ENCODE assay signal across 26 mouse cellular contexts in the genomic region with DNA sequence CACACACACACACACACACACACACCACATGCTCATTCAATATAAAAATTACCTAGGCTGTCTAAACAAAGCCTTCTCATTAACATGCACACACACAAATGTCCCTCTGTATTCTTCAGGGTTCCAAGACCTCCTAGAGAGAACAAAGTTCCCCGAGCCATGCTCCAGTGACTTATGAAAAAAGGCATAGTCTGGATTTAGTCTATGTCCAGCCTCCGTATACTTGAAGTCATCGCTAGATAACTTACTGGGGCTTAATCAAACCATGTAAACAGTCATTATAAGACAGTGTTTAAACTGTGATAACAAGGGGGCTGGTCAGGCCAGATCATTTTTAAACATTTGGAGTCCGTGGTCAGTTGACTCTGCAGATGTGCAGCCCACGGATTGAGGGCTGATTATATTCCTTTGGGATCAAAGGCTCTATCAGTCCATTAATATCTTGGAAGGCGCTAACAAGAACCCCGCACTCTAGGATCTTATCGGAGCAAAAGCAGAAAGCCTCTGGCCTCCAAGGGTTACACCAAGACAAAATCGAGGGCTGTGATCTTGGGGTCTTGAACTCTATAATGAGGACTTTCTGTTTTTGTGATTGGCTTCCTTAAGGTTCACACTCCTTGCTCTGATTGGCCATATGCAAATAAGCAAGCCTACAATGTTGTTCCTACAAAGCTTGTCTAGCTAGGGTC. TPM values are rescaled to one million over a fixed set of nuclear protein-coding genes. Genes with fewer than 3 reads are reported as not detected.
DNase-seq lines count a peak whose midpoint lies in the region; ATAC-seq and TF ChIP-seq lines count a peak whose summit lies in the region.
"Had no signal": no experiment of that assay in that cellular context is flagged by ENCODE, and none has a peak within 500 bp of the region (broad histone marks: within the 10 kb centered on the region; RNA-seq: fewer than 3 reads in every experiment).

No protein-coding gene starts in this region.

- intact Hi-C loops in gastrocnemius, postnatal 14 days (cut with DNase I; ENCODE audit: low total_unique reads) = no loop called here

- WGBS in kidney, embryonic 14.5 days = 46% methylated on average over 9 of the region's 9 CpGs
- 38% methylated on average over 9 of the region's 9 CpGs for WGBS in kidney, postnatal 0 days
- 19% methylated on average over 9 of the region's 9 CpGs for WGBS in lung, embryonic 16.5 days
- WGBS in lung, adult 2 months = 44% methylated on average over 9 of the region's 9 CpGs
- WGBS in stomach, postnatal 0 days = 28% methylated on average over 9 of the region's 9 CpGs

- no peaks in the 10 kb centered on the region for H3K4me1 ChIP-seq in kidney, embryonic 14.5 days (ENCODE audit: control insufficient read depth, insufficient read depth, low read length)
- H3K4me1 ChIP-seq in kidney, postnatal 0 days (replicated peaks; ENCODE audit: insufficient read depth, low read length) = no peaks in the 10 kb centered on the region
- H3K4me1 ChIP-seq in lung, embryonic 16.5 days (replicated peaks; ENCODE audit: control insufficient read depth, insufficient read depth, low read length) = 0 out of 2 replicates have a peak, but pooled peaks cover 7% of the 10 kb centered on the region
- no peaks in the 10 kb centered on the region for H3K4me1 ChIP-seq in lung, adult 2 months (ENCODE audit: control insufficient read depth, insufficient read depth, low read length)
- no peaks in the 10 kb centered on the region for H3K4me1 ChIP-seq in stomach, postnatal 0 days (replicated peaks; ENCODE audit: control insufficient read depth, insufficient read depth)
- H3K4me1 ChIP-seq: embryonic facial prominence, embryonic 13.5 days; forebrain, embryonic 15.5 days had no signal

- no peak overlapping the region for H3K4me2 ChIP-seq in kidney, embryonic 14.5 days (replicated peaks; ENCODE audit: low read depth, low read length)
- no peak overlapping the region for H3K4me2 ChIP-seq in kidney, postnatal 0 days (ENCODE audit: low read length)
- no peak overlapping the region for H3K4me2 ChIP-seq in lung, embryonic 16.5 days (ENCODE audit: low read depth, low read length)
- no peak overlapping the region for H3K4me2 ChIP-seq in stomach, postnatal 0 days (replicated peaks; ENCODE audit: low read depth)
- H3K4me2 ChIP-seq: embryonic facial prominence, embryonic 13.5 days; forebrain, embryonic 12.5 days; forebrain, embryonic 15.5 days; heart, embryonic 11.5 days; hindbrain, embryonic 12.5 days had no signal

- no peaks in the 10 kb centered on the region for H3K27me3 ChIP-seq in kidney, embryonic 14.5 days (ENCODE audit: control insufficient read depth, insufficient read depth, low read length)
- H3K27me3 ChIP-seq in kidney, postnatal 0 days (ENCODE audit: insufficient read depth, low read length) = no peaks in the 10 kb centered on the region
- H3K27me3 ChIP-seq in lung, embryonic 16.5 days (ENCODE audit: control insufficient read depth, insufficient read depth, low read depth, low read length) = no peaks in the 10 kb centered on the region
- no peaks in the 10 kb centered on the region for H3K27me3 ChIP-seq in stomach, postnatal 0 days (ENCODE audit: control insufficient read depth, insufficient read depth, low read length)
- H3K27me3 ChIP-seq: embryonic facial prominence, embryonic 13.5 days; forebrain, embryonic 12.5 days; forebrain, embryonic 15.5 days; hindbrain, embryonic 12.5 days had no signal

- H3K27ac ChIP-seq in kidney, embryonic 14.5 days (ENCODE audit: low read depth, low read length) = no peak overlapping the region
- no peak overlapping the region for H3K27ac ChIP-seq in kidney, postnatal 0 days
- H3K27ac ChIP-seq in lung, embryonic 16.5 days (ENCODE audit: low read length) = no peak overlapping the region
- H3K27ac ChIP-seq in stomach, postnatal 0 days (replicated peaks) = 0 out of 2 replicates have a peak overlapping the region, but pooled peaks have one; percentile 45
- H3K27ac ChIP-seq: embryonic facial prominence, embryonic 10.5 days; embryonic facial prominence, embryonic 13.5 days; forebrain, embryonic 12.5 days; forebrain, embryonic 15.5 days; heart, adult 2 months; hindbrain, embryonic 12.5 days had no signal

- H3K9ac ChIP-seq in kidney, embryonic 14.5 days (ENCODE audit: low read depth, low read length) = no peak overlapping the region
- no peak overlapping the region for H3K9ac ChIP-seq in kidney, postnatal 0 days (ENCODE audit: low read depth, low read length)
- no peak overlapping the region for H3K9ac ChIP-seq in lung, embryonic 16.5 days (ENCODE audit: low read length)
- H3K9ac ChIP-seq in stomach, postnatal 0 days (ENCODE audit: low read length) = no peak overlapping the region
- H3K9ac ChIP-seq: embryonic facial prominence, embryonic 13.5 days; forebrain, embryonic 12.5 days; forebrain, embryonic 15.5 days; hindbrain, embryonic 12.5 days had no signal

- TF ChIP-seq EP300 in stomach, postnatal 0 days (optimal IDR thresholded peaks at IDR 0.05) = no peak

- H3K36me3 ChIP-seq in kidney, embryonic 14.5 days (ENCODE audit: control insufficient read depth, insufficient read depth, low read length) = no peaks in the 10 kb centered on the region
- no peaks in the 10 kb centered on the region for H3K36me3 ChIP-seq in kidney, postnatal 0 days (ENCODE audit: insufficient read depth, low read length)
- H3K36me3 ChIP-seq in lung, embryonic 16.5 days (ENCODE audit: control insufficient read depth, insufficient read depth, low read length) = no peaks in the 10 kb centered on the region
- H3K36me3 ChIP-seq in stomach, postnatal 0 days (ENCODE audit: control insufficient read depth, insufficient read depth, low read length) = no peaks in the 10 kb centered on the region
- H3K36me3 ChIP-seq: embryonic facial prominence, embryonic 10.5 days; embryonic facial prominence, embryonic 13.5 days; forebrain, embryonic 12.5 days; forebrain, embryonic 15.5 days; hindbrain, embryonic 12.5 days had no signal

- ATAC-seq in kidney, embryonic 14.5 days (ENCODE audit: low FRiP score, low TSS enrichment) = peak; percentile 49; the same call in 1 of the 2 replicates
- ATAC-seq in kidney, postnatal 0 days (replicated peaks; ENCODE audit: low FRiP score, low read depth) = peak; percentile 68
- peak; percentile 26; the same call in 1 of the 2 replicates for ATAC-seq in lung, embryonic 16.5 days (ENCODE audit: low read depth)
- 0 out of 2 replicates have a peak, but pooled peaks have one; percentile 11 for ATAC-seq in stomach, postnatal 0 days (ENCODE audit: low FRiP score, low TSS enrichment)
- ATAC-seq: activated CD4-positive, CD25-positive, alpha-beta regulatory T cell, adult 4 months; CD4-positive, CD25-positive, alpha-beta regulatory T cell, adult 4 months; forebrain, embryonic 15.5 days had no signal

- no peak overlapping the region for H3K4me3 ChIP-seq in kidney, embryonic 14.5 days (ENCODE audit: low read length)
- no peak overlapping the region for H3K4me3 ChIP-seq in kidney, postnatal 0 days (replicated peaks; ENCODE audit: low read depth, low read length)
- no peak overlapping the region for H3K4me3 ChIP-seq in lung, embryonic 16.5 days (ENCODE audit: low read length)
- H3K4me3 ChIP-seq in lung, adult 2 months (replicated peaks; ENCODE audit: extremely low read depth, low read depth, low read length) = no peak overlapping the region
- H3K4me3 ChIP-seq in stomach, postnatal 0 days (ENCODE audit: low read depth, low read length) = no peak overlapping the region
- H3K4me3 ChIP-seq: embryonic facial prominence, embryonic 10.5 days; embryonic facial prominence, embryonic 13.5 days; erythroblast, embryonic 14.5 days; forebrain, embryonic 12.5 days; forebrain, embryonic 15.5 days; heart, adult 2 months; hindbrain, embryonic 12.5 days had no signal

- no peak for DNase-seq in kidney, adult 11 months
- no peak for DNase-seq in kidney, postnatal 0 days (ENCODE audit: low spot score)
- DNase-seq in kidney, postnatal 36 days = no peak
- no peak for DNase-seq in lung, adult 2 months
- DNase-seq in stomach, postnatal 0 days (ENCODE audit: low spot score) = no peak
- no peak for DNase-seq in gastrocnemius, postnatal 14 days
- DNase-seq: adrenal gland, adult 8-10 months; adrenal gland, postnatal 25 days; cerebellum, adult 11-12 months; cerebellum, adult 8-10 months; cerebellum, postnatal 10 days; cerebellum, postnatal 36 days; embryo, embryonic 11 days; gastrocnemius, postnatal 36 days; heart, adult 2 months had no signal

- no peak for TF ChIP-seq POLR2A in lung, adult 2 months (IDR thresholded peaks at IDR 0.05; ENCODE audit: borderline replicate concordance, extremely low read depth, low read depth, low read length)

- TF ChIP-seq CTCF in kidney, postnatal 0 days (IDR thresholded peaks at IDR 0.05; ENCODE audit: low read depth) = no peak
- no peak for TF ChIP-seq CTCF in lung, adult 2 months (IDR thresholded peaks at IDR 0.05; ENCODE audit: insufficient read depth, low read length)
- no peak for TF ChIP-seq CTCF in stomach, postnatal 0 days (IDR thresholded peaks at IDR 0.05; ENCODE audit: low read depth)

- no peaks in the 10 kb centered on the region for H3K9me3 ChIP-seq in kidney, embryonic 14.5 days (ENCODE audit: control insufficient read depth, low read length)
- no peaks in the 10 kb centered on the region for H3K9me3 ChIP-seq in kidney, postnatal 0 days (replicated peaks; ENCODE audit: low read length)
- H3K9me3 ChIP-seq in lung, embryonic 16.5 days (ENCODE audit: control insufficient read depth, low read length) = no peaks in the 10 kb centered on the region
- H3K9me3 ChIP-seq in stomach, postnatal 0 days (ENCODE audit: control insufficient read depth, low read length) = no peaks in the 10 kb centered on the region
- H3K9me3 ChIP-seq: embryonic facial prominence, embryonic 10.5 days; embryonic facial prominence, embryonic 13.5 days; forebrain, embryonic 12.5 days; forebrain, embryonic 15.5 days; hindbrain, embryonic 12.5 days had no signal

RNA-seq across cellular contexts. Expression of a gene that starts 16.4 kb away (rescaled TPM):
- polyA plus RNA-seq in kidney, embryonic 14.5 days (2014; fragmentation: Nextera tagmentation; extraction: Ambion mirVana) = 3.0 and 4.1 TPM in 2 replicates
- polyA plus RNA-seq in kidney, postnatal 0 days (2015; fragmentation: Nextera tagmentation; extraction: Ambion mirVana) = 2.3 and 2.4 TPM in 2 replicates
- 2.2 and 2.6 TPM in 2 replicates for polyA plus RNA-seq in lung, embryonic 16.5 days (2015; fragmentation: Nextera tagmentation; extraction: Ambion mirVana)
- 19.2 and 24.3 TPM in 2 replicates for polyA plus RNA-seq in lung, adult 2 months (2012; rRNA removed)
- 0.35 and 0.40 TPM in 2 replicates for polyA plus RNA-seq in stomach, postnatal 0 days (2015; fragmentation: Nextera tagmentation; extraction: Ambion mirVana)
- 10 to 100 TPM; 12.1 to 15.0 TPM for total RNA-seq in gastrocnemius, postnatal 14 days (2021)
- polyA plus RNA-seq: activated CD4-positive, CD25-positive, alpha-beta regulatory T cell, adult 4 months; CD4-positive, CD25-positive, alpha-beta regulatory T cell, adult 4 months had no signal

Comparison
In these comparisons a context has a peak if more than half of its experiments do, and no peak if none do; other contexts are left out.
1. ATAC-seq: peak in every context shown above with its lines; median percentile 68 in kidney, postnatal 0 days; 49 in kidney, embryonic 14.5 days; 26 in lung, embryonic 16.5 days; 11 in stomach, postnatal 0 days.